Mouse (Mus musculus) cortical plate, adult 2 months (tissue): Measurements from ENCODE around the gene Mdn1. TPM values are rescaled to one million over a fixed set of nuclear protein-coding genes. Genes with fewer than 3 reads are reported as not detected.

ENCODE experiments used
- H3K27ac ChIP-seq: fragments of 200-500 bp; 2 replicates; pipeline ENCODE4 v1.5.1; 2012; ENCODE audit warnings: low read length, control low read depth, inconsistent platforms; ENCODE audit not compliant: insufficient read depth
- H3K4me1 ChIP-seq: fragments of 200-500 bp; 2 replicates; pipeline ENCODE4 v1.6.1; 2011; ENCODE audit warnings: low read length; ENCODE audit not compliant: control insufficient read depth, insufficient read depth
- H3K4me3 ChIP-seq: fragments of 200-500 bp; 2 replicates; pipeline ENCODE4 v1.5.1; 2011; ENCODE audit warnings: mild to moderate bottlenecking, low read length, control low read depth; ENCODE audit not compliant: insufficient read depth
- CTCF ChIP-seq: fragments of 200-500 bp; IDR thresholded peaks from 2 replicates; pipeline ENCODE4 v1.5.1; 2011; ENCODE audit warnings: mild to moderate bottlenecking, control low read depth, low read length; ENCODE audit not compliant: insufficient read depth; ENCODE audit errors: extremely low read depth
- POLR2A ChIP-seq: fragments of 200-500 bp; IDR thresholded peaks from 2 replicates; pipeline ENCODE4 v1.6.1; 2011; ENCODE audit warnings: mild to moderate bottlenecking, low read length, control low read depth; ENCODE audit not compliant: insufficient read depth; ENCODE audit errors: extremely low read depth
- polyA plus RNA-seq: library from polyadenylated mRNA; depleted of rRNA; stranded (reverse); fragments of >200 nt; gene quantifications from 2 replicates; pipeline ENCODE4 v1.2.3, GENCODE M21; 2012; rRNA removed

The Mdn1 gene
- 33.8 and 37.3 TPM in 2 replicates for polyA plus RNA-seq

DNA sequence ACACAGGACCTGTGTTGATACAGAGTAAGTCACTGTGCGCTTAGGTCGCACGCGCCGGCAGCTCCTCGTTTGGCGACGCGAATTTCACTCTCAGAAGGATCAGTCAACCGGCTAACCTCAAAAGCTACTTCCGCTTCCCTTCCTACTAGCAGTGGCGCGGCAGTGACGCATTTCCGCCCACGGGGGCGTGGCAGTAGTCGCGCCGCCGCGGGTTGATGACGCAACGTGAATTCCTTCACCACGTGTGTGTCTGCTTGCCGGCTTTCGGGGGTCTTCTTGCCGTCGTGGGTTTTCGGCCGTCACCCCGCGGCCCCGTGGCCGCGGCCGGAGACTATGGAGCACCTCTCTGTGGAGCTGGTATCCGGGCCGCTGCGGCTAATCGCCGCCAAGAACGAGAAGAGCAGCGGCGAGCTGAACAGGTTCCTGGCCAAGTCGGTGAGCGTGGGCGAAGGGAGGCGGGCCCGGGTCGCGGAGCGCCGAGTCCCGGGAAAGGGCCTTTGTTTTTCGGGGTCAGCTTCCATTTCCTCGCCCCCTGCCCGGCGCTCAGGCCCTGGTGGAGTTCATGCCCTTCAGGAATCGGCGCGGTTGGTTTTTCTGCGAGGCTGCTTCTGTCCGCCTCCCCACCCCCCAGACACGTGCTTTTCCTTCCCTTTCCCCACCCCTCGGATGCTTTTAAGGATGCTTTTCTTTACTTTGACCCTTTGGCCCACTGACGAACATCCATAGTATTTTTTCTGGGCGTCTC is at the start of gene Mdn1:
TSS of gene Mdn1 (plus strand) at position 202 of the 745 bp plus-strand sequence.
- TF ChIP-seq POLR2A, result peak; percentile 80
- TF ChIP-seq CTCF, result no peak
- H3K27ac ChIP-seq, result 0 out of 2 replicates have a peak within 1 kb of the TSS, but pooled peaks have one; percentile 51
- H3K4me1 ChIP-seq, result no peaks in the 10 kb centered on the region
- H3K4me3 ChIP-seq, result peak within 1 kb of the TSS; percentile 54

- TF ChIP-seq CTCF (no peak), POLR2A (peak; percentile 86)
- Histone ChIP-seq H3K27ac (peak within 1 kb of the TSS; percentile 61; the same call in 1 of the 2 replicates), H3K4me1 (no peaks in the 10 kb centered on the region), H3K4me3 (peak within 1 kb of the TSS; percentile 74)
Observed at GRCm38 (mm10) chr4:32615034-32615881, 41.7 kb upstream of the Mdn1 start, which contains the start of gene Casp8ap2. Gene Casp8ap2, plus strand, starts transcription at chr4:32615451.

DNA sequence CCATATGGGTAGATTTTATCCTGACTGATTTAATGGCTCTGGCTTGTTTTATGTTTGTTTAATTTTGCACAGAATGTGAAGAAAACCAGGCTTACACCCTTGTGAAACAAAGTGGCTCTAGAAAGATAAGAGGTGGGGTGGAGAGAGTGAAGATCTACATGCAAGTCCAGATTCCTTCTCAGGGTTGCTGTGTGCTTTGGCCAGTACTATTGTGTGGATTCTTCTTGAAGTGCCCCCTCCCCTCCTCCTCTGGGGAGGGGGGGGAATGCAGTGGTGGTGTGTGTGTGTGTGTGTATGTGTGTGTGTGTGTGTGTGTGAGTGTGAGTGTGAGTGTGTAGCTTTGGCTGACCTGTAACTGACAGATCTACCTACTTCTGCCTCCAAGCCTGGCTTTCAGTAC is 35.3 kb upstream of the Mdn1 start:
- H3K27ac ChIP-seq, result no peak overlapping the region
- TF ChIP-seq CTCF, result no peak
- TF ChIP-seq POLR2A, result no peak
- no peak overlapping the region for H3K4me3 ChIP-seq
- H3K4me1 ChIP-seq, result no peaks in the 10 kb centered on the region

GRCm38 (mm10) chr4:32651669-32652068 is 5.2 kb upstream of the Mdn1 start:
- Histone ChIP-seq H3K27ac (no peak overlapping the region), H3K4me1 (no peaks in the 10 kb centered on the region), H3K4me3 (no peak overlapping the region)
- no peak for TF ChIP-seq CTCF
- TF ChIP-seq POLR2A, result no peak

GRCm38 (mm10) chr4:32656146-32656904 is 594 bp upstream of the Mdn1 start:
- no peak for TF ChIP-seq POLR2A
- TF ChIP-seq CTCF, result no peak

DNA sequence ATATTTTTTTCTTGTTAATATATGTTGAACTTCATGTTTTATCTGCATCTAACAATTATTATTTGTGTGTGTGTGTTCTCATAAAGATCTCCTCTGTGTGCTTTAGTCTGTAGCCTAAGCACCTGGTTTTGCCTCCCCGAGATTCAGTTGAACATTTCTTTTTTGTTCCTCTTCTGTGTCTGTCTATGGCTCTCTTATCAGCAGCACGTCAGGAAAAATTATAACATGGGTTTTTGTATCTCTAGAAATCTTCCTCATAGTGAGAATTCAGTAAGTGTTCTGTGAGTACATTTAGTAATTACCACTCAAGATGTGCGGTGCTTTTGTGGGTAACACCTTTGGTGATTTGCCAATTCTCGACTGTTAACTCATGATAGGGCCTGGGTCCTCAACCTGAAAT is 8.9 kb downstream of the Mdn1 start:
- H3K4me3 ChIP-seq, result no peak overlapping the region
- no peak overlapping the region for H3K27ac ChIP-seq
- TF ChIP-seq CTCF, result no peak
- no peak for TF ChIP-seq POLR2A
- no peaks in the 10 kb centered on the region for H3K4me1 ChIP-seq

More at GRCm38 (mm10) chr4:32656146-32656904, 594 bp upstream of the Mdn1 start:
- Histone ChIP-seq H3K4me1 (no peaks in the 10 kb centered on the region), H3K27ac (0 out of 2 replicates have a peak overlapping the region, but pooled peaks have one; percentile 51), H3K4me3 (peak overlapping the region; percentile 54)

GRCm38 (mm10) chr4:32668291-32668690 is 11.4 kb downstream of the Mdn1 start:
- H3K4me3 ChIP-seq, result no peak overlapping the region
- no peak overlapping the region for H3K27ac ChIP-seq
- no peak for TF ChIP-seq POLR2A
- TF ChIP-seq CTCF, result peak; percentile 31
- H3K4me1 ChIP-seq, result no peaks in the 10 kb centered on the region

DNA sequence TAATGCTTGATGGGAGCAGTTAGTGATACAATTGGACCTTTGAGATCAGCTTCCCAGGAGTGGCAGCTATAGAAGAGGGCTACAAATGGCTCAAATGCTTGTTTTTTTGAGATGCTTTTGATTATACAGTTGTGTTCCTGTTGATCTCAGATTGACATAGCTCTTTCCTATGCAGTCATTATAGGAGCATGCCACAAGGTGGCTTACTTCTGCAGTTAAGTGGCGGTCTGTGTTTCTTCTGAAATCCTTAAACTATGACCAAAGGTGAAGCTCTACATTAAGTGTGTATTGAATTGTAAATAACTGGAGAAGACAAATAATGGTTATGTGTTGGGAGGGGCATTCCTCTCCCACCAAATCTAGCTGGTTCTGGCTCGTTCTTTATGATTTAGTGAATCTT is 12.9 kb downstream of the Mdn1 start:
- no peak for TF ChIP-seq CTCF
- no peak for TF ChIP-seq POLR2A
- Histone ChIP-seq H3K27ac (no peak overlapping the region), H3K4me1 (no peaks in the 10 kb centered on the region), H3K4me3 (no peak overlapping the region)

GRCm38 (mm10) chr4:32674025-32674424 is 17.1 kb downstream of the Mdn1 start:
- TF ChIP-seq CTCF, result no peak
- TF ChIP-seq POLR2A, result no peak
- Histone ChIP-seq H3K27ac (no peak overlapping the region), H3K4me1 (no peaks in the 10 kb centered on the region)

More at GRCm38 (mm10) chr4:32674025-32674424, 17.1 kb downstream of the Mdn1 start:
- H3K4me3 ChIP-seq, result no peak overlapping the region
